Mouse (Mus musculus) megakaryocyte, embryonic 14.5 days (primary cell): ENCODE data around the gene Cdc42bpa. TPM values are rescaled to one million over a fixed set of nuclear protein-coding genes. Genes with fewer than 3 reads are reported as not detected.

Experiments used
- H3K27me3 ChIP-seq: replicated peaks from 2 replicates; pipeline ENCODE3; 2012; ENCODE audit warnings: inconsistent platforms
- H3K36me3 ChIP-seq: replicated peaks from 2 replicates; pipeline ENCODE3; 2012; ENCODE audit warnings: low read length, inconsistent platforms, mixed read lengths
- H3K4me1 ChIP-seq: 2 replicates; pipeline ENCODE4 v1.6.1; 2012; ENCODE audit warnings: inconsistent platforms
- H3K4me3 ChIP-seq: replicated peaks from 2 replicates; pipeline ENCODE3; 2012; ENCODE audit warnings: moderate library complexity, mild to moderate bottlenecking, inconsistent platforms
- H3K9me3 ChIP-seq: 2 replicates; pipeline ENCODE4 v1.6.1; 2012; ENCODE audit warnings: inconsistent platforms
- FLI1 ChIP-seq: IDR thresholded peaks from 2 replicates; pipeline ENCODE4 v1.6.1; 2012; ENCODE audit warnings: low read length, inconsistent platforms, mixed read lengths
- GATA1 ChIP-seq: IDR thresholded peaks from 3 replicates; pipeline ENCODE4 v1.6.1; 2012; ENCODE audit warnings: mixed read lengths, low read length, inconsistent platforms, borderline replicate concordance
- polyA plus RNA-seq: library from polyadenylated mRNA; stranded (reverse); fragments of >175 nt; gene quantifications from 2 replicates; pipeline ENCODE4 v1.2.3, GENCODE M21; 2012; ENCODE audit warnings: low replicate concordance; ENCODE audit not compliant: insufficient read depth

Gene Cdc42bpa
- polyA plus RNA-seq, 1 experiment = 16.1 TPM

- Histone ChIP-seq H3K36me3 (peaks cover 78% of the 10 kb centered on the region), H3K4me1 (peaks cover 28% of the 10 kb centered on the region), H3K4me3 (no peak overlapping the region), H3K9me3 (no peaks in the 10 kb centered on the region), H3K27me3 (no peaks in the 10 kb centered on the region)
- TF ChIP-seq FLI1 = no peak
- no peak for TF ChIP-seq GATA1
Observed at GRCm38 (mm10) chr1:180151191-180151590, 190.9 kb downstream of the Cdc42bpa start.

GRCm38 (mm10) chr1:180158648-180159047 is 198.4 kb downstream of the Cdc42bpa start:
- Histone ChIP-seq H3K4me1 (peaks cover 16% of the 10 kb centered on the region), H3K4me3 (no peak overlapping the region), H3K27me3 (no peaks in the 10 kb centered on the region), H3K36me3 (peaks cover 66% of the 10 kb centered on the region), H3K9me3 (no peaks in the 10 kb centered on the region)
- no peak for TF ChIP-seq GATA1
- no peak for TF ChIP-seq FLI1

- TF ChIP-seq GATA1 = no peak
- TF ChIP-seq FLI1 = no peak
- Histone ChIP-seq H3K4me1 (peaks cover 16% of the 10 kb centered on the region), H3K36me3 (peaks cover 71% of the 10 kb centered on the region), H3K27me3 (no peaks in the 10 kb centered on the region), H3K4me3 (no peak overlapping the region), H3K9me3 (no peaks in the 10 kb centered on the region)
Observed at GRCm38 (mm10) chr1:180160545-180160944, 200.3 kb downstream of the Cdc42bpa start.

- TF ChIP-seq GATA1 (no peak), FLI1 (no peak)
Observed at GRCm38 (mm10) chr1:180161160-180161559, 200.9 kb downstream of the Cdc42bpa start.

GRCm38 (mm10) chr1:180161566-180162355 is 201.5 kb downstream of the Cdc42bpa start:
- H3K27me3 ChIP-seq = no peaks in the 10 kb centered on the region
- no peaks in the 10 kb centered on the region for H3K9me3 ChIP-seq
- H3K4me3 ChIP-seq = no peak overlapping the region
- H3K36me3 ChIP-seq = peaks cover 79% of the 10 kb centered on the region
- peaks cover 16% of the 10 kb centered on the region for H3K4me1 ChIP-seq
- TF ChIP-seq FLI1 = no peak
- TF ChIP-seq GATA1 = no peak

More at GRCm38 (mm10) chr1:180161160-180161559, 200.9 kb downstream of the Cdc42bpa start:
- no peak overlapping the region for H3K4me3 ChIP-seq
- no peaks in the 10 kb centered on the region for H3K9me3 ChIP-seq
- H3K4me1 ChIP-seq = peaks cover 16% of the 10 kb centered on the region
- H3K27me3 ChIP-seq = no peaks in the 10 kb centered on the region
- H3K36me3 ChIP-seq = peaks cover 73% of the 10 kb centered on the region

GRCm38 (mm10) chr1:180162986-180163385 is 202.7 kb downstream of the Cdc42bpa start:
- H3K36me3 ChIP-seq = peaks cover 92% of the 10 kb centered on the region

GRCm38 (mm10) chr1:180166533-180166932 is 206.3 kb downstream of the Cdc42bpa start:
- TF ChIP-seq GATA1 = no peak
- no peak for TF ChIP-seq FLI1
- H3K4me1 ChIP-seq = peaks cover 42% of the 10 kb centered on the region
- H3K27me3 ChIP-seq = peaks cover 3% of the 10 kb centered on the region
- peaks cover 11% of the 10 kb centered on the region for H3K9me3 ChIP-seq
- peaks cover 96% of the 10 kb centered on the region for H3K36me3 ChIP-seq
- H3K4me3 ChIP-seq = no peak overlapping the region

More at GRCm38 (mm10) chr1:180162986-180163385, 202.7 kb downstream of the Cdc42bpa start:
- Histone ChIP-seq H3K27me3 (no peaks in the 10 kb centered on the region), H3K9me3 (no peaks in the 10 kb centered on the region), H3K4me3 (no peak overlapping the region), H3K4me1 (peaks cover 23% of the 10 kb centered on the region)
- TF ChIP-seq GATA1 (no peak), FLI1 (no peak)

- peaks cover 43% of the 10 kb centered on the region for H3K4me1 ChIP-seq
- peaks cover 82% of the 10 kb centered on the region for H3K36me3 ChIP-seq
Observed at GRCm38 (mm10) chr1:180168294-180168693, 208.0 kb downstream of the Cdc42bpa start.

GRCm38 (mm10) chr1:180169161-180169560 is 208.9 kb downstream of the Cdc42bpa start:
- Histone ChIP-seq H3K4me3 (no peak overlapping the region), H3K36me3 (peaks cover 77% of the 10 kb centered on the region), H3K9me3 (peaks cover 11% of the 10 kb centered on the region), H3K27me3 (peaks cover 17% of the 10 kb centered on the region), H3K4me1 (peaks cover 45% of the 10 kb centered on the region)
- TF ChIP-seq FLI1 (no peak), GATA1 (no peak)

More at GRCm38 (mm10) chr1:180168294-180168693, 208.0 kb downstream of the Cdc42bpa start:
- TF ChIP-seq GATA1 (no peak), FLI1 (no peak)
- no peak overlapping the region for H3K4me3 ChIP-seq
- peaks cover 12% of the 10 kb centered on the region for H3K27me3 ChIP-seq
- H3K9me3 ChIP-seq = peaks cover 11% of the 10 kb centered on the region

GRCm38 (mm10) chr1:180170071-180170470 is 209.8 kb downstream of the Cdc42bpa start:
- H3K4me1 ChIP-seq = peaks cover 53% of the 10 kb centered on the region
- TF ChIP-seq FLI1 (no peak), GATA1 (no peak)
- H3K27me3 ChIP-seq = peaks cover 17% of the 10 kb centered on the region
- H3K36me3 ChIP-seq = peaks cover 72% of the 10 kb centered on the region
- no peak overlapping the region for H3K4me3 ChIP-seq
- H3K9me3 ChIP-seq = peaks cover 11% of the 10 kb centered on the region
